Mouse (Mus musculus): Measurements from ENCODE around the gene Otof.

Gene Otof

GRCm38 (mm10) chr5:30341601-30342365 lies 119.9 kb downstream of the Otof start:
- no peak for DNase-seq (ENCODE audit: low spot score)

GRCm38 (mm10) chr5:30340815-30341214 lies 120.9 kb downstream of the Otof start:
- no peak for DNase-seq (ENCODE audit: low spot score)
